22 mouse cellular contexts compared by ENCODE assay signal in genomic region chr2:59350094-59350493, GRCm38 (mm10).
DNase-seq lines count a peak whose midpoint lies in the region; ATAC-seq and TF ChIP-seq lines count a peak whose summit lies in the region.
"Had no signal": no experiment of that assay in that cellular context is flagged by ENCODE, and none has a peak within 500 bp of the region (broad histone marks: within the 10 kb centered on the region; RNA-seq: fewer than 3 reads in every experiment).

No protein-coding gene starts in this region.

- H3K4me2 ChIP-seq in hindbrain, embryonic 16.5 days (ENCODE audit: low read length) = no peak overlapping the region
- H3K4me2 ChIP-seq in hindbrain, postnatal 0 days (ENCODE audit: low read depth, low read length) = no peak overlapping the region
- no peak overlapping the region for H3K4me2 ChIP-seq in neural tube, embryonic 15.5 days
- H3K4me2 ChIP-seq: heart, embryonic 12.5 days; kidney, embryonic 15.5 days; liver, embryonic 15.5 days had no signal

- DNase-seq in hindbrain, postnatal 0 days (ENCODE audit: low spot score) = no peak
- DNase-seq in ES-CJ7 (ENCODE audit: low read depth, low spot score) = peak; percentile 34
- peak; percentile 73 for DNase-seq in ZHBTc4 (ENCODE audit: low read depth, low spot score)
- no peak for DNase-seq in cerebellum, postnatal 10 days
- DNase-seq: adrenal gland, postnatal 25 days; B cell, adult 2 months; cerebellum, adult 9-10 months; heart, postnatal 10 days; kidney, adult 11 months; kidney, postnatal 36 days; layer of hippocampus, adult 9-11 months; liver; lung, postnatal 4 days; retina, postnatal 1 day; thymus, adult 2 months; thymus, postnatal 4 days had no signal

- peak overlapping the region; percentile 23; the same call in 1 of the 2 replicates for H3K27ac ChIP-seq in hindbrain, embryonic 16.5 days (ENCODE audit: low read depth, low read length)
- no peak overlapping the region for H3K27ac ChIP-seq in hindbrain, postnatal 0 days
- peak overlapping the region; percentile 2; the same call in 1 of the 2 replicates for H3K27ac ChIP-seq in neural tube, embryonic 15.5 days (replicated peaks)
- H3K27ac ChIP-seq: kidney, embryonic 15.5 days; liver, embryonic 15.5 days had no signal

- no peak overlapping the region for H3K9ac ChIP-seq in hindbrain, embryonic 16.5 days (ENCODE audit: low read depth, low read length)
- H3K9ac ChIP-seq in hindbrain, postnatal 0 days (replicated peaks; ENCODE audit: low read length) = no peak overlapping the region
- H3K9ac ChIP-seq in neural tube, embryonic 15.5 days (replicated peaks) = no peak overlapping the region
- H3K9ac ChIP-seq: heart, embryonic 12.5 days; kidney, embryonic 15.5 days; liver, embryonic 15.5 days had no signal

- no peak for ATAC-seq in hindbrain, embryonic 16.5 days
- ATAC-seq in hindbrain, postnatal 0 days = no peak
- ATAC-seq in neural tube, embryonic 15.5 days (ENCODE audit: low FRiP score) = no peak
- ATAC-seq in erythroblast, adult 5-6 weeks (replicated peaks; ENCODE audit: low FRiP score, poor library complexity, severe bottlenecking) = no peak

- no peak overlapping the region for H3K4me3 ChIP-seq in hindbrain, embryonic 16.5 days (ENCODE audit: low read length)
- H3K4me3 ChIP-seq in hindbrain, postnatal 0 days (ENCODE audit: low read length) = no peak overlapping the region
- H3K4me3 ChIP-seq in neural tube, embryonic 15.5 days (replicated peaks) = no peak overlapping the region
- H3K4me3 ChIP-seq: heart, embryonic 12.5 days; kidney, embryonic 15.5 days; liver, embryonic 15.5 days had no signal

- H3K36me3 ChIP-seq in hindbrain, embryonic 16.5 days (ENCODE audit: control insufficient read depth, insufficient read depth, low read length) = peaks cover 7% of the 10 kb centered on the region; the same call in 1 of the 2 replicates
- H3K36me3 ChIP-seq in hindbrain, postnatal 0 days (ENCODE audit: insufficient read depth, low read length) = peaks cover 17% of the 10 kb centered on the region; the same call in 1 of the 2 replicates
- peaks cover 13% of the 10 kb centered on the region; the same call in 1 of the 2 replicates for H3K36me3 ChIP-seq in neural tube, embryonic 15.5 days

- H3K9me3 ChIP-seq in hindbrain, embryonic 16.5 days (ENCODE audit: control insufficient read depth, low read length) = no peaks in the 10 kb centered on the region
- no peaks in the 10 kb centered on the region for H3K9me3 ChIP-seq in hindbrain, postnatal 0 days (ENCODE audit: low read length)
- H3K9me3 ChIP-seq in neural tube, embryonic 15.5 days (replicated peaks) = no peaks in the 10 kb centered on the region
- H3K9me3 ChIP-seq: heart, embryonic 12.5 days; kidney, embryonic 15.5 days; liver, embryonic 15.5 days had no signal

- TF ChIP-seq CTCF in hindbrain, postnatal 0 days (IDR thresholded peaks at IDR 0.05; ENCODE audit: low read depth) = no peak

- H3K27me3 ChIP-seq in hindbrain, embryonic 16.5 days (replicated peaks; ENCODE audit: control insufficient read depth, insufficient read depth, low read length) = no peaks in the 10 kb centered on the region
- H3K27me3 ChIP-seq in hindbrain, postnatal 0 days (ENCODE audit: insufficient read depth, low read length) = no peaks in the 10 kb centered on the region
- H3K27me3 ChIP-seq in neural tube, embryonic 15.5 days (replicated peaks) = no peaks in the 10 kb centered on the region
- H3K27me3 ChIP-seq: heart, embryonic 12.5 days; kidney, embryonic 15.5 days; liver, embryonic 15.5 days had no signal

- H3K4me1 ChIP-seq in hindbrain, embryonic 16.5 days (ENCODE audit: control insufficient read depth, insufficient read depth, low read depth, low read length) = peaks cover 9% of the 10 kb centered on the region
- H3K4me1 ChIP-seq in hindbrain, postnatal 0 days (ENCODE audit: insufficient read depth, low read length) = no peaks in the 10 kb centered on the region
- peaks cover 22% of the 10 kb centered on the region for H3K4me1 ChIP-seq in neural tube, embryonic 15.5 days

- WGBS in hindbrain, embryonic 16.5 days = 79% methylated on average over 3 of the region's 3 CpGs
- WGBS in hindbrain, postnatal 0 days = 71% methylated on average over 3 of the region's 3 CpGs
- 43% methylated on average over 3 of the region's 3 CpGs for WGBS in neural tube, embryonic 15.5 days

Comparison
In these comparisons a context has a peak if more than half of its experiments do, and no peak if none do; other contexts are left out.
1. DNase-seq: peak in ES-CJ7 (single experiment) and ZHBTc4 (single experiment); none in hindbrain, postnatal 0 days (single experiment) and cerebellum, postnatal 10 days (0 of 2).